Mouse (Mus musculus): ENCODE measurements at regions not wholly inside any gene's neighbourhood (a gene's known extent, or its start where the extent isn't known, plus 50 kb on each side); places are given as distances from the start of the nearest gene placed in this dataset.

- TF ChIP-seq CTCF (IDR thresholded peaks at IDR 0.05; ENCODE audit: low read depth, low read length) (no peak), POLR2A (IDR thresholded peaks at IDR 0.05; ENCODE audit: extremely low read depth, insufficient read depth, low read length) (no peak)
Observed at GRCm38 (mm10) chr4:72565186-72565585, 287.2 kb downstream of the Aldoart1 start.
